Mouse (Mus musculus) forebrain, embryonic 11.5 days (tissue): ENCODE results near the gene Smim8. TPM values are rescaled to one million over a fixed set of nuclear protein-coding genes. Genes with fewer than 3 reads are reported as not detected.

ENCODE experiments used
- ATAC-seq: fragments of 200-750 bp; cut with Nextera tagmentation; replicated peaks from 2 replicates; pipeline ENCODE4 v1.8.0; 2017; ENCODE audit warnings: moderate TSS enrichment; ENCODE audit not compliant: low FRiP score
- DNase-seq: peaks from one replicate; pipeline ENCODE4 v3.0.0-alpha.2; 2017; ENCODE audit warnings: low spot score
- H3K27ac ChIP-seq: fragments of 300-500 bp; sonication (generic); 2 replicates; pipeline ENCODE4 v1.5.1; 2014; ENCODE audit warnings: low read depth, low read length
- H3K27me3 ChIP-seq: fragments of 300-500 bp; sonication (generic); 2 replicates; pipeline ENCODE4 v1.6.1; 2014; ENCODE audit warnings: mild to moderate bottlenecking, low read length, mixed read lengths; ENCODE audit not compliant: control insufficient read depth, insufficient read depth
- H3K36me3 ChIP-seq: fragments of 300-500 bp; sonication (generic); 2 replicates; pipeline ENCODE4 v1.6.1; 2014; ENCODE audit warnings: mild to moderate bottlenecking, low read length, moderate library complexity, mixed read lengths; ENCODE audit not compliant: control insufficient read depth, insufficient read depth
- H3K4me1 ChIP-seq: fragments of 300-500 bp; sonication (generic); replicated peaks from 2 replicates; pipeline ENCODE4 v1.6.1; 2014; ENCODE audit warnings: low read length, mixed read lengths; ENCODE audit not compliant: control insufficient read depth, insufficient read depth
- H3K4me2 ChIP-seq: fragments of 300-500 bp; sonication (generic); 2 replicates; pipeline ENCODE4 v1.6.1; 2014; ENCODE audit warnings: low read depth, mild to moderate bottlenecking, low read length, moderate library complexity, mixed read lengths; ENCODE audit not compliant: severe bottlenecking
- H3K4me3 ChIP-seq: fragments of 300-500 bp; sonication (generic); 2 replicates; pipeline ENCODE4 v1.5.1; 2014; ENCODE audit warnings: low read depth, low read length
- H3K9ac ChIP-seq: fragments of 300-500 bp; sonication (generic); 2 replicates; pipeline ENCODE4 v1.6.1; 2014; ENCODE audit warnings: low read length
- H3K9me3 ChIP-seq: fragments of 300-500 bp; sonication (generic); 2 replicates; pipeline ENCODE4 v1.6.1; 2016; ENCODE audit warnings: low read length, mixed read lengths; ENCODE audit not compliant: control insufficient read depth
- WGBS: fragments of 180-500 bp; shearing (Covaris S2); extraction: QIAGEN DNeasy Blood & Tissue Kit; methylation state at CpG from one replicate; pipeline ENCODE4 v1.1.7; 2014; 5-methylcytosine and 5-hydroxymethylcytosine counted together
- polyA plus RNA-seq: library from polyadenylated mRNA; unstranded; fragments of >200 nt; fragmentation: Nextera tagmentation; extraction: Ambion mirVana; gene quantifications from 2 replicates; pipeline ENCODE4 v1.2.1, GENCODE M21; 2014

The Smim8 gene
- polyA plus RNA-seq = 42.1 and 48.9 TPM in 2 replicates

DNA sequence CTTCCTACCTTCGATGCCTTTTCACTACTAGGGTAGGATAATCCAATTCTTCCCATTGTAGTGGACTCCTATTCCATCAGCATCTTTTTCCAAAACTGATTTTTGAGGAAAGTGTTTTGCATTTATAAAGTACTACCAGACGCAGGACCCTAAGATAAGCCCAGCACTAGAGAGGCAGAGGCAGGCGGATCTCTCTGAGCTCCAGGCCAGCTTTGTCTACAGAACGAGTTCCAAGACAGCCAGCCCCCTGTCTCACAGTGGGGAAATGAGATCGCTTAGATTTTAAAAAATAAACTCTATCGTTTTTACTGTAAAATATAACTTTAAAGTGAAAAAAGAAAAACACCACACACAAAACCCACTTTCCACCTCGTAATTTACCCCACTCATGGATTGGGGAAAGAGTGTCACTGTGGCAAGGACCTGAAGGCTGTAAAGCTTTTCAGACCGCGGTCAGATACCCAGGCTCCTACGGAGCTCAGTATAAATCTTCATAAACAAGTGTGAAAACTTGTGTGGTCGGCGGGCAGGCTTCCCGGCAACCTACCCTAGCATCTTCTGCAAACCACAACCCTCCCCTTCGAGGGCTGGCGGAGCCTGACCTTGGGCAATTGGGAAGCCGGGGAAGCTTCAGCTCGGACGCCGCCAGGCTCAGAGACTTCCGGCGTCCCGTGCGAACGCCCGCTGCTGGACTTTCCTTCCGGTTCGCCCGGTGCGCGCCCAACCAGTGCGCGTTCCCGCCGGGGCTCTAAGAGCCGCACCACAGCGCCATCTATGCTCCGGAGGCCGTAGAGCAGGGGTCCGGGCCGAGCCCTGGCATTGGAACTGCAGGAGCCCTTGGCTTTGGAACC lies at the start of gene Smim8:
Smim8 (minus strand) TSS at position 747 of the 851 bp plus-strand sequence.
- no peaks in the 10 kb centered on the region for H3K9me3 ChIP-seq
- peak; percentile 94 for ATAC-seq
- no peaks in the 10 kb centered on the region for H3K27me3 ChIP-seq
- H3K9ac ChIP-seq = peak within 1 kb of the TSS; percentile 79
- peak within 1 kb of the TSS; percentile 65 for H3K4me2 ChIP-seq
- H3K4me1 ChIP-seq = 0 out of 2 replicates have a peak, but pooled peaks cover 1% of the 10 kb centered on the region
- peak; percentile 98 for DNase-seq
- 0 out of 2 replicates have a peak within 1 kb of the TSS, but pooled peaks have one; percentile 25 for H3K27ac ChIP-seq
- 6% methylated on average over 40 of the region's 40 CpGs for WGBS
- peak within 1 kb of the TSS; percentile 64 for H3K4me3 ChIP-seq
- H3K36me3 ChIP-seq = no peaks in the 10 kb centered on the region

DNA sequence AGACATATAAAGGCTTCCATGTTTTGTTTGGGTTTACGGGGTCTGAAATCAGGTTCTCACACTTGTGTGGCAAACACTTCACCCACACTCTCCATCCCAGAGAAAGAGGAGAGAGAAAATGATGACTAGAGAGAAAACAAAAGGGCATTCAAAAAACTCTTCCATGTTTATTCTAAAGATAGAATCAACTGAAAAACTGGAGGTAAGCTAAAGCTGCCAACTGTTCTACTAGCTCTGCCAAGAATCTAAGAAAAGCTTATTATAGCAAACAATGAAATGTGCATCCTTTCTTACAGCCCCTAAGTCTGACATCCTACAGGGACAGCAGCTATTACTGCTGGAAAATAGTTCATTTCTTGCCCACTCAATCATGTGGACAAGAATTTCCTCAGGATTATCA lies 45.7 kb upstream of the Smim8 start:
- Histone ChIP-seq H3K4me2 (no peak overlapping the region), H3K4me1 (no peaks in the 10 kb centered on the region), H3K27me3 (no peaks in the 10 kb centered on the region), H3K4me3 (no peak overlapping the region), H3K27ac (no peak overlapping the region), H3K9ac (no peak overlapping the region), H3K36me3 (peaks cover 5% of the 10 kb centered on the region), H3K9me3 (no peaks in the 10 kb centered on the region)
- DNase-seq = no peak
- WGBS = 94% methylated on average over 1 of the region's 1 CpGs
- ATAC-seq = no peak

DNA sequence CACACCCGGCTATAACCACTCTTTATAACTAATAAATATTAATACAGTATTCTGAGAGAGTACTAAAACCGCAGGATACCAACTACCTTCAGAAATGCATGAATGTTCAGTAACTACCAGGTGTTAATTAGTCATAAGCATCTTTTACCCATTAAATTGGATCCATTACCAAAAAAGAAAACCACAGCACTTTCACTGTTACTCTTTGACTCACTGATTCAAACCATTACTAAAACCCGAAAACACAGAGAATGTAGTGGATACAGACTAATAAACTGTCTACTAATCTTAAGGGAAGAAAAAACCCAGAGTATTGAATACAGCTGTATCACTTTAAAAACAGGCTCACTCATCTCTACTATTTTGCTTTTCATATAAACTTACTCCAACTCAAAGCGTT lies 41.7 kb upstream of the Smim8 start:
- no peak overlapping the region for H3K27ac ChIP-seq
- H3K4me1 ChIP-seq = no peaks in the 10 kb centered on the region
- H3K4me3 ChIP-seq = no peak overlapping the region
- peaks cover 10% of the 10 kb centered on the region for H3K36me3 ChIP-seq
- H3K4me2 ChIP-seq = no peak overlapping the region
- ATAC-seq (no peak), DNase-seq (no peak)
- WGBS = 90% methylated on average over 4 of the region's 4 CpGs
- H3K9me3 ChIP-seq = no peaks in the 10 kb centered on the region
- no peak overlapping the region for H3K9ac ChIP-seq
- H3K27me3 ChIP-seq = no peaks in the 10 kb centered on the region

DNA sequence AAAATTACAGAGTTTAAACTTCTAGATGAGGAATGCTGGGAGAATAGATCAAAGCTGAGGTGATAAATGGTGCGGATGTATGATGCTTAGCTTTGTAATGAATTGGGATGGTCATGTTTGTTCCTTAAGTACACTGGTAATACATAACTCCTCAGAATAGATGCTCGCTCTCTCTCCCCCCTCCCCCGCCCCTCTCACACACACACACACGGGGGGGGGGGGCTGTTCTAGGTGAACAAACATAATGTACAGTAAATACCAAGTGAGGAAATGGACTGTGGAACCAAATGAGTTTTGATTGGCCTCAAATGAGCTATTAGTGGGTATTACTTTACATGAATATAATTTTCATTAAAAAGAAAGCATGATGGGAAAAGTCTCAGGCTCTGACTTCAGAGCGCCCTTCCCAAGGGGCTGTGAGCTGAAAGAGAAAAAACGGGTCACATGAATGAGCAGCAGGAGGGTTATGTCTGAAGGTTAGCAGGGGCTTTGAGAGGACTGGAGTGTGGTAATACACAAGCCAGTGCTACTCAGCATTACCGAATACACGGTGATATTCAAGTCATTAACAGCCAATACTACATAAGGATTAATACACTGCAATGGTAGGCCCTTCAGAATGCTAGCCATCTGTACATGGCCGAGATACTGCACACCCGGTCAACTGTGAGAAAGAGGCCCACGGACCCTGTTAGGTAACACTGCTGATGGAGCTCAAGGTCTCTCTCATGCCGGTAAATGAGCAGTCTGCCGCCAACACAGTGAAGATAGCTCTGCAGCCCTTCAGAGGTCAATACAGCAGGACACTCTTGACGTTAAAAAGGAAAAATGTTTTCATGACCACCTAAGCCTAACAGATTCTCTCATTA lies 23.2 kb upstream of the Smim8 start:
- H3K27ac ChIP-seq = no peak overlapping the region
- no peaks in the 10 kb centered on the region for H3K9me3 ChIP-seq
- H3K4me2 ChIP-seq = no peak overlapping the region
- DNase-seq (no peak), ATAC-seq (no peak)
- H3K36me3 ChIP-seq = no peaks in the 10 kb centered on the region
- no peaks in the 10 kb centered on the region for H3K27me3 ChIP-seq
- H3K4me1 ChIP-seq = no peaks in the 10 kb centered on the region
- no peak overlapping the region for H3K9ac ChIP-seq
- H3K4me3 ChIP-seq = no peak overlapping the region
- WGBS = 85% methylated on average over 14 of the region's 14 CpGs

DNA sequence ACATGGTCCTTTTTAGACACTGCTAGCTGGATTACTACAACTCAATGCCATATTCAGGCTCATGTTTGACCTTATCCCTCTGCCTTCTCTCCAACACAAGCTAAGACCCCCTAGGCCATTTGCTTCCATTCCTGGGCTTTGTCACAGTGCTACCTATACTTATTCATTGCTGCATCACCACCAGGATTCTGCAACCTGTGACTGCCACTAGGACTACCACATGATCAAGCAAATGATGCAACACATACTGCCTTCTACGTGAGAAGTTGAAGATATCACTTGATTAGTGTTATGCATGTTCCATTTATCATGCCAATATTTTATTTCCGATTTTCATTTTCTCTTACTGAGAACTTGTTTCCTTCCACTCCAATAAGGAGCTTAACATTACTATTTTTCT lies 19.8 kb upstream of the Smim8 start:
- Histone ChIP-seq H3K36me3 (no peaks in the 10 kb centered on the region), H3K9ac (no peak overlapping the region), H3K9me3 (no peaks in the 10 kb centered on the region), H3K4me3 (no peak overlapping the region), H3K4me2 (no peak overlapping the region), H3K4me1 (no peaks in the 10 kb centered on the region), H3K27ac (no peak overlapping the region), H3K27me3 (no peaks in the 10 kb centered on the region)
- no peak for ATAC-seq
- 91% methylated on average over 2 of the region's 2 CpGs for WGBS
- DNase-seq = no peak

DNA sequence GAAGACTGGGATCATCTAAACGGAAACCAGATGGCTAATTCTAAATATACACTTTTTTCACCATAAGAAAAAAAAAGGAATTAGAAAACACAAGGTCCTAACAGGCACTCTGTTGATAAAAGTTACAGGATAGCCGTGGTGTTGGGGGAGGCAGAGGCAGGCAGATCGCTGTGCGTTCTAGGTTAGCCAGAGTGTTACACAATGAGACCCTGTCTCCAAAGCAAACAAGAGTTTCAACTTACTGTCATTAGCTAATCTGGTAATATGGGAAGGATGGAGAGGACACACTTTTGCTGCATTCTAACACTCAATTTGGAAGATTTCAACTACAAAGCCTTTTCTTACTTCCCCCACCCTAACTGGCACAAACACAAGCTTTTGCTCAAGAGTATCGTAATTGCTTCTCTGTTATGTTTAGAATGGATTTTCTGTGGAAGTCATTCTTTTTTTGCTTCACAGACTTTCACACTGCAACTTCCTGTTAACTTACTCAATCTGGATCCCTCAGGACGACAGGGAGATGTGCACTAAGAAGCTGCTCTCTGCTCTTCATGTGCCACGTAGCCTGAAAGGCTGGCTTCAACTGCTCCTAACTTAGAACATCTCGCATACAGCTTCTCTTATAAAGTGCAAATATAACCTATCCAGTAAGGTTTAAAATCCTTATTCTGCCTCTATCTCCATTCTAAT lies 19.2 kb upstream of the Smim8 start:
- WGBS = 83% methylated on average over 8 of the region's 8 CpGs
- H3K9ac ChIP-seq = no peak overlapping the region

DNA sequence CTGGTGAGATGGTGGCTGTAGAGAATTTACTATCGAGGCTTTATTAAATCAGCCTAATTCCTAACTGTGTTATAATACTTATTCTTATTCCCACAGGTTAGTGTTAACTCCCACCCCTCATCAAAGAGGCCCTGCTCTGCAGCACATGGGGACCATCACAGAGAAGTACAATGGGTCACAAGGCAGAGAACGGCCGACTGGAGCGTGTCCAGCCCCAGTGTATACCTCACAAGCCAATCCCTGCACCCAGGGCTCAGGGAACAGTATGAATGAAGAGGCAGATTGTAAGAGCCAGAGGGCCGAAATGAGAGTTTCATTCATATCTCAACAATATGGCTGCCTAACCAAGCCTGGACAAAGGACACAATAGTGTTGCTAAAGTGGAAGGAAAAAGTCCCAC lies 18.1 kb upstream of the Smim8 start:
- no peak for DNase-seq
- Histone ChIP-seq H3K4me2 (no peak overlapping the region), H3K9me3 (no peaks in the 10 kb centered on the region), H3K36me3 (no peaks in the 10 kb centered on the region), H3K27me3 (no peaks in the 10 kb centered on the region), H3K4me1 (no peaks in the 10 kb centered on the region), H3K9ac (no peak overlapping the region), H3K27ac (no peak overlapping the region), H3K4me3 (no peak overlapping the region)
- 82% methylated on average over 5 of the region's 5 CpGs for WGBS
- peak; percentile 51; the same call in 1 of the 2 replicates for ATAC-seq

More for the DNA sequence above, 19.2 kb upstream of the Smim8 start:
- no peak overlapping the region for H3K4me3 ChIP-seq
- H3K27ac ChIP-seq = no peak overlapping the region
- H3K36me3 ChIP-seq = no peaks in the 10 kb centered on the region
- DNase-seq (no peak), ATAC-seq (no peak)
- H3K9me3 ChIP-seq = no peaks in the 10 kb centered on the region
- no peaks in the 10 kb centered on the region for H3K27me3 ChIP-seq
- no peak overlapping the region for H3K4me2 ChIP-seq
- no peaks in the 10 kb centered on the region for H3K4me1 ChIP-seq

DNA sequence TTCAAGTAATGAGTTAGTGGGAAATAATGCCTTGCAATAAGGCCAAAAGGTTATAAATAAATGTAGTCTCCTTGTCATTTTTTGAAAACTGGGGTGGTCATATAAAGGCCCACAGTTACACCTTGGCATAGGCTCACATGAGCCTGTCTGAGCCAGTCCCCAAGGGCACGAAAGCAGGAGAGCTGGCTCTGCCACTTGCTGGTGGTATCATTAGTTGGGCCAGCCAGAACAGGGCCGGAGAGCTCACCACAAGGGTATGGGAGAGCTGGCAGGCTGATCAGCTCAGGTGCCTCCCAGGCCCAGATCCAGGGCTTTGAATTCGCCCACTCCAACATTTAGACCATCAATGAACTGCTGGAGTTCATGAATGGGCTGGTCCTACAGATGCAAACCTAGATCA lies 8.3 kb upstream of the Smim8 start:
- H3K4me3 ChIP-seq = no peak overlapping the region
- H3K27ac ChIP-seq = no peak overlapping the region
- H3K4me1 ChIP-seq = no peaks in the 10 kb centered on the region
- H3K9ac ChIP-seq = no peak overlapping the region
- 78% methylated on average over 3 of the region's 3 CpGs for WGBS
- ATAC-seq (no peak), DNase-seq (no peak)
- no peaks in the 10 kb centered on the region for H3K36me3 ChIP-seq
- H3K4me2 ChIP-seq = no peak overlapping the region
- H3K27me3 ChIP-seq = no peaks in the 10 kb centered on the region
- no peaks in the 10 kb centered on the region for H3K9me3 ChIP-seq
